Mouse (Mus musculus): ENCODE results near the gene Slc5a5. TPM values are rescaled to one million over a fixed set of nuclear protein-coding genes. Genes with fewer than 3 reads are reported as not detected.
A peak's percentile ranks its signal among the peaks of the same experiment; 100 is the strongest.
"Not testable (repeated sequence)": the region's sequence is repeated elsewhere in the genome, so short reads cannot be mapped to it uniquely, and the experiment has no call there.

Slc5a5 gene
- total RNA-seq, 2 experiments from 2014 or later, result 8.2 to 10.9 TPM

DNA sequence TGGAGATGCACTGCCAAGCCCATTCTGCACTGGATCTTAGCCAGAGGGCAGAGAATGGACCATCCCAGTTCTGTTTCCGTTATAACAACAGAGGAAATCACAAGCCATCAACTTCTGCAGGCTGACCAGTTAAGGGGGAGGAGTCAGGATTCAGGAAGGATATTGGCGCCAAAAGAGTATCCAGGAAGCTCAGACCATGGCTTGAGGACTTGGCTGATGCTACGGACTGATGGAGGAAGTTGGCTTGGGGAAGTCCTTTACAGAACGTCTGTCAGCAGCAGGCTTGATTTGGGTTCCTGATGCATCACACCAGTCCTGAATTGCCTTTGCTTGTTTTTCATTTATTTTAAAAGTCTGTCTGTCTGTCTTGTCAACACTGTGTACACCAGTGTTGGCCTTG lies 12.0 kb upstream of the Slc5a5 start:
- DNase-seq (ENCODE audit: low spot score in 2 of 2), result peak in 1 of 2 experiments; percentile 28
- intact Hi-C loops (cut with DNase I), result no loop called here

DNA sequence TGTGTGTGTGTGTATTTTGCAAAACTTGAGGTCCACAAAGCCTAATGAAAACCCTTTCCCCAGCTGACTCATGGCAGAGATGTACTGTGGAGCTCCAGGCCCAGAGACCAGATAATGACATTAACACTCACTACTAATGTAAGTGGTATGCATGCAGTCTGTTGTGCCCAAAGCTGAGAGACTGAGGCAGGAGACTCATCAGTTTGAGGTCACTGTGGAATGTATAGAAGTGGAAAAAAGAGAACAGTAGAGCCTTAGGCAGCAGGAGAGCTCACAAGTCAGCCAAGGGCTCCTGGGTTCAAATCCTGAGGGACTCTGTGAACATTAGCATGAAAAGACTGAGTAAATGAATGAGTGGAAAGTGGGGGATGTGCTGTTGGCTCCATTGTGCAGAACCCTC lies 11.0 kb upstream of the Slc5a5 start:
- no peak for DNase-seq (ENCODE audit: low spot score in 2 of 2)
- intact Hi-C loops (cut with DNase I), result no loop called here

DNA sequence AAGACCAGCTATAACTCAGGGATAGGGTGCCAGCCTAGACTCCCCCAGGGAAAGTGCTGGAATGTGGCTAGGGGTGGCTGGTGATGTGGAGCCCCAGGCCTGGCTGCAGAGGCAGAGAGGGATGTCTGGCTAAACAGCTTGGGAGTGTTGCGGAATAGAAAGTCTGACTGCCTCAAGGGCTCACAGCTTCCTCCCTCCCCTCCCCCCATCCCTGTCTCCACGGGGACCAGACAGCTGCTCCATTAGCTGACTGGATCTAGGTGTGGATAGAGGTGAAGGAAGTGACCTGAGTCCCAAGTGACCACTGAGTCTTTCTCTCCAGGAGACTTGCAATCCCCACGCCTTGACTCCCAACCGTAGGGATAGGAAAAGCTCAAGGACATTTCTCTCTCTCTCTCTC lies 10.6 kb upstream of the Slc5a5 start:
- intact Hi-C loops (cut with DNase I), result no loop called here
- no peak for DNase-seq (ENCODE audit: low spot score in 2 of 2)

DNA sequence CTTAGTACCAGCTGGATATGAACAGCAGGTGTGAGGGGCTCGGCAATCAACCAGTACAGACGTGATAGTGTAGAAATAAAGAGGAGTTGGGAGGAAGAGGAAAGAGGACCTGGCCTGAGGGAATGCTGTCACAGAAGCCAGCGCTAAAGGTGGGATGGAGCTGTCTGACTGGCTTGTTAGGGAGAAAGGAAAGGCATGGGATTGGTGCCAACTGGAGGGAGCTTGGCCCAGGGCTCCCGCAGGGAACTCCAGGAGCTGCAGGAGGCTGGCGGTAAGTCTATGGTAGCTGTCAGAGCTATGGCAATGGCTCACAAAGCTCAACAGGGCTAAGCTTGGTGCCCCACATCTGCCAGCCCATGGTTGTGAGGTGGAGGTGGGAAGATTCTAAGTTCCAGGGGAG lies 9.7 kb upstream of the Slc5a5 start:
- no peak for DNase-seq (ENCODE audit: low spot score in 2 of 2)
- intact Hi-C loops (cut with DNase I), result no loop called here

DNA sequence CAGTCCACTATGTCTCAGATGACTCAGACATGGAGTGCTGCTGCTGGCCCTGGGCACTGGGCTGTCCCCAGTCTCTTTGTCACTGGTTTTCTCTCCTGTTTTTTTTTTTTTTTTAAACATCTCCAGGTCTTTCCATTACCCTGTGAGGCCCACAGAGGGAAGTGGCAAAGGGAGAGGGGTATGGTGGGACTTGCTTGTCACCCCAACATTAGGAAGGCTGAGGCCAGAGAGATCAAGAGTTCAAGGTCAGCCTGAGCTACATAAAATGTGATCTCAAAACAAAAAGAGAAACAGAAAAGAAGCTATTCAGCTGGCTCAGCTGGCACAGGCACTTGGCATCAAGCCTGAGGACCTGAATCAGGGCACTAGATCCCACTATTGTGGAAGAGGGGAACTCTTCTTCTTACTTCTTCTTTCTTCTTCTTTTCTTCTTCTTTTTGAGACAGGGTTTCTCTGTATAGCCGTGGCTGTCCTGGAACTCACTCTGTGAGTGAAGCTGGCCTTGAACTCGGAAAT lies 8.4 kb upstream of the Slc5a5 start:
- intact Hi-C loops (cut with DNase I), result no loop called here
- DNase-seq (ENCODE audit: low spot score in 2 of 2), result no peak

DNA sequence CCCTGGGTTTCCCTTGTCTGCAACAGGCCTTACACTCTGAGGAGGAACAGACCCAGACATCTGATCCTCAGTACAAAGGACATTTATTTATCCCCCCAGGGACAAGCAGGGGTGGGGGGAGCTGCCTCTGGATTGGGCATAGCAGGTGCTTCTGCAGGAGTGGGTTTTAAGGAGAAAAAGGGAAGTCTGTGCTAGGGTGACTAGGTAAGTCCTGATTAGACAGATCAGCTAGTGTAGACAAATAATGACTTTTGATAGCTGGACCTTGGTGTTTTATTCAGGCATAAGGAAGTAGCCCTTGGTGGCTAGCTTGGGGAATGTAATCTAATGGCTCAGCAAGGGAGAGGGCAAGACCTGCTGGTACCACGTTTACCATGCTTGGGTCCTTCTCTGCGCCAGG lies 6.7 kb upstream of the Slc5a5 start:
- no peak for DNase-seq (ENCODE audit: low spot score in 2 of 2)
- intact Hi-C loops (cut with DNase I), result loop anchor here (5.0 kb wide), 3 partner anchors 308 to 563 kb away; partner anchors contain the start of genes Abhd8, Haus8, Mrpl34 and Myo9b

DNA sequence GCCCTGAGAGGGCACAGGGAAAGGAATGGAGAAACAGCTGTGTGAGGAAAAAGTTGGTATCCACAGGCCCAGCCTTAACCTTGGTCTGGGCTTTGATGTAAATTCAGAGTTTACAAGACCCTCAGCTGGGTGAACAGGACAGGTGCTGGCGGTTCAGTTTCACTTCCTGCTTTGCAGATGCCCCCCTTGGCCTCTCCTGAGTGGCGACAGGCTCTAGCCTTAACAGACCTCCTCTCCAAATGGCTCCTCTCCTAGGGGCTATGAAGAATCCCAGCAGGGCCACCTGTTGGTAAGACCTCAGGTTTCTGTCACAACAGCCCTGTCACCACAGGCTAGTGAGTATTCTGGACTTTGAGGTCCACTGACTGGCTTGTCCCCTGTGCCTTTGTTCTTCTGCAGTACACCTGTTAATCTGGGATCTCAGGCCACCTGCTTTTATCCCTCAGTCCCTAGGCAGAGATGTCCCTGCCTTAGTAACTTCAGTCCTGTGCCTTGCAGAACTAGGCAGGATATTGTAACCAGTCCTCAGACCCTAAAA lies 6.2 kb upstream of the Slc5a5 start:
- no peak for DNase-seq (ENCODE audit: low spot score in 2 of 2)
- intact Hi-C loops (cut with DNase I), result loop anchor here (5.0 kb wide), 3 partner anchors 309 to 564 kb away; partner anchors contain the start of genes Abhd8, Haus8, Mrpl34 and Myo9b

DNA sequence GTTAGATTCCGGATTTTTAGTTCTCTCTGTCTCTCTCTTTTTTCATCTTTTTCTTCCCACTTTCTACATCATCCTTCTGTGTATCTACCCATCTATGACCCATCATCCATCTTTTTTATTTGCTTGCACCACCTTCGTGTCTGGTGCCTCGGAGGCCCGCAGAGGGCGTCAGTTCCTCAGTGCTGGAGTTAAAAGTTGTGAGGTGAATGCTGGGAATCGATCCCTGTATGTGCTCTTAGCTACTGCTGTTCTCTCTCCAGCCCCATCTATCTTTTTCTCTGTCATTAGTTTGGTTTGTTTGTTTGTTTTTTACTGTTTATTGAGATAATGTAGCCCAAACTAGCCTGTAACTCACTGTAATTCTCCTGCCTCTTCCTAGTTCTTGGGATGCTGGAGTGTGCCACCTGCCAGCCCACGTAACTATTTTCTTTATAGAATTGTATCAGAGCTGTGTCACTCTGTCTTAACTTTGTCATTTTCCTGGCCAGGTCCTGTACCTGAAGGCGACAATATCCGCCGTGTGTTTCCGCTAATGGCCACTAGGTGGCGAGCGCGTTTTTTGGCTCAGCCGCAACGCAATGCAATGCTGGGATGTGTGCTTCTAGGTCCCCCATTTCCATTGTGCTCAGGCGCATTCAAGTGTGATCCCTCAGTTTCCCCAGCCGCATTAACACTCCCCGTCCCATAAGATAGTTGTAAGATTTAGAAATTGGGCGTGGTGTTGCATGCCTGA lies 5.3 kb upstream of the Slc5a5 start:
- intact Hi-C loops (cut with DNase I), result loop anchor here (1.0 to 5.0 kb wide), 6 partner anchors 25 to 564 kb away; partner anchors contain the start of genes Abhd8, Ccdc124, Haus8 and Mrpl34
- DNase-seq (ENCODE audit: low spot score in 2 of 2), result peak; percentile 85 to 86

DNA sequence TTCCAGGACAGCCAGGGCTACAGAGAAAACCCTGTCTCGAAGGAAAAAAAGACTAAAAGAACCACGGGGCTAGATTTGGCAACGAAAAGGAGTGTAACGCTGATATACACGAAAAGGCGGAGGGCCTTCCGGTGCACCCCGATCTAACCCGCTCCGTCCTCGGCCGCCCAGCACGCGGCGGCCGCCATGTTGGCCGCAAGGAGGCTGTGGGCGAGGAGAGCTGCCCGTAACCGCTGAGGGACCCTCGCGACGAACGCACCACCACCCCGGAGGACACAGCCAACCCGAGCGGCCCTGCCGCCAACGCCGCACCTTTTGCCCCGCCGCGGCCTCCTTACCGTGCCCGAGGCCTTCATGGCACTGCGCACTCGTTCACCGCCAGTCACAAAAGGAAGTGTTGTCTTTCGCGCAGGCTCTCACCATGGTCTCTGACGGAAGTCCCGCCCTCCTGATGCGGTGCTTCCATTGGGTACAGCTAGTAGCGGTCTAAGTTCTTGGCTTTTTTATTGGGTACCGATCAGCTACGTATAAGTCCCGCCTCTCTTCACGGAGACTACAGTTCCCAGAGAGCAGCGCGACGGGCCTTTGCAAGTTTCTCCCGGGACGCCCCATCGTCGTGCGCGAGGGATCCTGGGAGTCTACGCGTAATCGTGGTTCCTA lies 4.6 kb upstream of the Slc5a5 start, which contains the start of gene Rpl18a:
TSS of gene Rpl18a (minus strand) at position 392 of the 660 bp plus-strand sequence.
- intact Hi-C loops (cut with DNase I), result loop anchor here (1.0 to 5.0 kb wide), 6 partner anchors 24 to 565 kb away; partner anchors contain the start of genes Abhd8, Ccdc124, Haus8 and Mrpl34
- DNase-seq (ENCODE audit: low spot score in 2 of 2), result peak; percentile 96 to 99

DNA sequence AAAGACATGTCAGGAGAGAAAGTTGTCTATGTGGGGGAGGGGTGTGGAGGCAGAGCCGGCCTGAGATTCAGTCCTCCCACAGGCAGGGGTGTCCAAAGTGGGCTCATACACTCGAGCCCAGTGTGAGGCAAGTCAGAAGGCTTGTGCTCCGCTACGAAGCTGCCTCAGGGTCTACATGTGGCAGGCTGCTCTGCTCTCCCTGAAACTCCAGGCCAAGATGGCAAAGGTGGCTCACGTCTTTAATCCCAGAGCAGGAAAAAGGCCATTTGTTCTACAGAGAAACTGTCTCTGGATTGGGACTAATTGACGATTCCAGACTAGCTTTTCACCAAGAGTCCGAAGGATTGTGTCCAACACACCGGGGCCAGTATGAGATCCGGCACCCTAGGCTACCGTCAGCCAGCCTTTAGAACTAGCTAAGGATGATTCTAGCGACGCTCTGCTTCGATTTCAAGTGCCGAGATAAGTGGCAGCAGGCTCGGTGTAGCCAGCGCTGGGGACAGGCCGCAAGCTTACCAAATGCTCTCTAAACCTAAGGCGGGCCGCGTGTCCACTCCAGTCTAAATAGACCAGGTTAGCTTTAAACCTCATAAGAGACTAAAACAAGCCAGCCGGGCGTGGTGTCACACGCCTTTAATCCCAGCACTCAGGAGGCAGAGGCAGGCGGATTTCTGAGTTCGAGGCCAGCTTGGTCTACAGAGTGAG lies 3.9 kb upstream of the Slc5a5 start:
- intact Hi-C loops (cut with DNase I), result loop anchor here (1.0 to 5.0 kb wide), 6 partner anchors 23 to 566 kb away; partner anchors contain the start of genes Abhd8, Ccdc124, Haus8 and Mrpl34
- DNase-seq (ENCODE audit: low spot score in 2 of 2), result no peak

DNA sequence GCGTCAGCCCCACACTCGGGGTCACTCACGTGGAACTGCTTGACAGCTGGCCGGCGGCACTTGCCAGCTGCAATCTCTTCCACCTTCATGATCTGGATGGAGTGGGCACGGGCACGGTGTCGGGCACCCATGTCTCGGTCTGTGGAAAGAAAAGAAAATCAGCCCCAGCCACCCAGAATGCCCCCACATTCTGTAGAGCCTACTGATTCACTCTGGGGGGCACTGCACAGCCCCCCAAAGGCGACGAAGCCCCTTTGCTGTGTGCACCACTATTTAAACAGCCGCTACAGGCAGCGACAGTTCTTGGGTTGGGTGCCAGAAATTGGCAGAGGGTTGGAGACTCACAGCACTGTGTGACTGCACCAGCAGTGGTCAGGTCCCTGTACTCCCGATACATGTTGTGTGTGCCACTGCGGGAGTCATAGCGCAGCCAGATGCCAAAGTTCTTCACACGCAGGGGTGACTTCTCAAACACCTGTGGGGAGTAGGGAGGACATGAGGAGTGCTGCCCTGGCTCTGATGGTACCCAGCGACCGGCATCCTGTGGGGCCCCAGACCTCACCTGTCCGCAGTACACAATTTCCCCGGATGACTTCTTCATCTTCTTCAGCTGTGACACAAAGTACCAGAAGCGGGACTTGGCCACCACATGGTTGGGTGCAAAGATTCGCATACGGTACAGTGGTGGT lies 3.2 kb upstream of the Slc5a5 start:
- DNase-seq (ENCODE audit: low spot score in 2 of 2), result not testable (repeated sequence)
- intact Hi-C loops (cut with DNase I), result loop anchor here (2.0 to 5.0 kb wide), 5 partner anchors 69 to 567 kb away; partner anchors contain the start of genes Abhd8, Haus8, Mrpl34 and Myo9b

DNA sequence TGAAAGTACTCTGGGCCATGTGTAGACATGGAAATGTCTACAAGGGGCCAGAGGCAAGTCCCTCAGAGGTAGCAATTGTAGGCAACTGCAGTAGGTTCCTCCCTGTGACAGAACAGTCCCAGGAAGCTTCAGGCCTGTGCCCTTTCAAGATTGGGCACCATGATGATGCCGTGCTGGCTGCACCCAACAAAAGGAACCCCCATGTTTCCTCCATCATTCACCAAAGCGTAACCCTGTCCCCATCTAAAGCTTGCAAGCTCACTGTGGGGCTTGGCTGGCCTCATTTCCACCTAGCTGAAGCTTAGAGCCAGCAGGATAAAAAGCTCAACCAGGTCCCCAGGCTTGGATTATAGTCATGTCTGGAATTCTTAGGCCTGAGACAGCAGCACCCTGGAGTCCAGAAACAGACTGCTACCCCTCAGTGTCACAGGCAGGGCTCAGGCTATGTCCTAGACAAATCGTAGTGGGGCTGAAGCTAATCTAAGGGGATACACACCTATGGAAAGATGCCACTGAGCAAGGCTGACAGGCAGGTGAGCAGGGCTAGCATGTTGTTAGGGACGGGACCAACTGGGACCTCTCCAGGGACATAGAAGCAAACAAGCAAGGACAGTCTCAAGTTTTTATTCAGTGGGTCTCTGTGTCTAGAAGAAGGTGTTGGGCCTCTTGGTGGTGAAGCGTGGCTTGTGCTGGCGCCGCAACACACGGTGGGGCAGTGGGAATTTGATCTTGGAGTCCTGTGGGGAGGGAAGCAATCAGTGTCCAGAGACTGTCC lies 2.4 kb upstream of the Slc5a5 start:
- no peak for DNase-seq (ENCODE audit: low spot score in 2 of 2)
- intact Hi-C loops (cut with DNase I), result loop anchor here (5.0 kb wide), 3 partner anchors 312 to 567 kb away; partner anchors contain the start of genes Abhd8, Haus8, Mrpl34 and Myo9b

DNA sequence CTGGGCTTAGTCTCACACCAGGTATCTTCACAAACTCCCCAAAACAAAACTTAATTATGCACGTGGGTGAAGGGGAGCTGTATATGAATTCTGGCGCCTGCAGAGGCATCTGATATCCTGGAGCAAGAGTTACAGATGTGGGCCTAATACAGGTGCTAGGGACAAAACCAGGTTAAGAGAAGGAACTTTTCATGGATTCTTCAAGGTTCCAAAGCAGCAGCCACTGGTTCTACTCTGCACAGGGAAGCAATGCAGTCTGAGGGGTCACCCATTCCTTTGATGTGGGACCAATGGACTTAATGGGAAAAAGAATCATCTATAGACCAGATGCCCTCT lies 1.8 kb upstream of the Slc5a5 start:
- intact Hi-C loops (cut with DNase I), result no loop called here
- DNase-seq (ENCODE audit: low spot score in 2 of 2), result no peak

DNA sequence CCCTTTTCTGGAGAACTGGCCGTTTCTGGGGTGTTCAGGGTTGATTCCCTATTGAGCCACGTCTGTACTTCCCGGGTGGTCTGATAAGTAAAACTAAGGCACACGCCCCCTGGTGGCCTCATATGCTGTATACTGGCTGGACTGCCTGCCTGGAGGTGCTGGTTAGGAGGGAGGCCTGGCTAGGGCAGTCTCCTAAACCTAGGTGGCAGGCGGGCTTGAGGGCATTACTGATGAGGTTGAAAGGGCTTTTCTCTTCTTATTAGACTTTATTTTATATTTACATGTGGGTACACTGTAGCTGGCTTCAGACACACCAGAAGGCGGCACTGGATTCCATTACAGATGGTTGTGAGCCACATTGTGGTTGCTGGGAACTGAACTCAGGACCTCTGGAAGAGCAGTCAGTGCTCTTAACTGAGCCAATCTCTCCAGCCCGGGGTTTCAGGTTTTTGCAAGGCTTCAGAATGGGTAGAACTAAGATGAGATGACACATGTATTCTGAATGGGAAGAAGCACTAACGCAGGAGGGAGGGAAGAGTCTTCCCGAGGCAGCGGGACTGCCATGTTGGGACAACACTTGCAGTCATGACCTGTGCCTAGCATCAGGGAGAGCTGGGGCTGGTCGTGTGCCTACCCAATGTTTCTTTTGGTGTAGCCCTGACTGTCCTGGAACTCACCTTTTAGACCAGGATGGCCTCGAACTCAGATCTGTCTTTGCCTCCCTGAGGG lies 1.3 kb upstream of the Slc5a5 start:
- intact Hi-C loops (cut with DNase I), result loop anchor here (1.0 kb wide), 1 partner anchor 21 kb away; the partner anchor contains the start of gene Ccdc124
- peak; percentile 58 to 64 for DNase-seq (ENCODE audit: low spot score in 2 of 2)

DNA sequence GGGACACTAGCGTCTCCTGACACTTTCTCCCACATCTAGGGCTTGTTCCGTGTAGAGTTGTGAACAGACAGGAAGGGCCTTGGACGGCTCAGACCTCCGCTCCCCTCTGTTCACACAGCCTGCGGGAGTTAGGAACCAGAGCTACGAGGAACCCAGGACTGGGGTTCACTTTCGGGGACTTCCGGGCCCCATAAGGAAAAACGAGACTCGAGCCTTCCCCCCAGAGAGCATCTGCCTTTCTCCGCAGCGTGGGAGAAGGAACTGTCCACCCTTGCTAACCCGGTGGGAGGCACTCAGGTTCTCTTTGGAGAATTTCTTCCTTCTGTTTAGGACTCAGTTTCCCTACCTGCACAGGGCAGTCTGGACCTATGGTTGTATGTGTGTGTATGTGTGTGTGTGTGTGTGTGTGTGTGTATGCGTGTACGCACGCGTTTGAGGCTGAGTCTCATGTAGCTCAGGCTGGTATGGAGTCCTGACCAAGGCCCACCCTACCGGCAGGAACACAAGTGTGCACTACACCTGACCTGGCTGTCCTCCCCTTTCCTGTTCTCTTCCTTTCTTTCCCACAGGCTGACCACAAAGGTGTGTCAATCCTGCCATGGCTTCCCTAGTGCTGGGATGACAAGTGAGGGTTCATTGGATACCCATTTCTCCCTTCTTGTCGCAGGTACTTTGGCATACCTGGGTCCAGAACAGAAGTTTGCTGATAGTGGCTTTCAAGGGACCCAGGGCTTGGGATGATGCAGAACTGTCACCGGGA lies 519 bp upstream of the Slc5a5 start:
- intact Hi-C loops (cut with DNase I), result loop anchor here (1.0 kb wide), 1 partner anchor 20 kb away; the partner anchor contains the start of gene Ccdc124
- DNase-seq (ENCODE audit: low spot score in 2 of 2), result no peak

DNA sequence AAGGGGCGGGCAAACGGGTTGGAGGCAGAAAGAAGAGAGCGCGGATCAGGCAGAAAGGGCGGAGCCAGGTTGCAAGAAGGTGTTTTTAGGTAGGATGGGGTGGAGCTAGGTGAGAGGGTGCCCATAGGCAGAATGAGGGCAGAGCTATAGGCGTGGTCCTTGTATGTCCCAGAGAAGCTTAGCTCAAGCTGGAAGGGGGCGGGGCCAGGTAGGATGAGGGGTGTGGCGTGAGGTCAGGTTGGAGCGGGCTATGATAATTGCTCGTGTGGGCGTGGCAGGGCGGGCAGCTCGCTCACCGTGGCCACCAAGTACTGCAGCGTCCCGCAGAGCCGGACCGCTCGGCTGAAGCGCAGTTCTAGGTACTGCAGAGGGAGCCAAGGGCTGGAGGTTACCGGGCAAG lies 1.2 kb downstream of the Slc5a5 start:
- intact Hi-C loops (cut with DNase I), result no loop called here
- DNase-seq (ENCODE audit: low spot score in 2 of 2), result no peak

DNA sequence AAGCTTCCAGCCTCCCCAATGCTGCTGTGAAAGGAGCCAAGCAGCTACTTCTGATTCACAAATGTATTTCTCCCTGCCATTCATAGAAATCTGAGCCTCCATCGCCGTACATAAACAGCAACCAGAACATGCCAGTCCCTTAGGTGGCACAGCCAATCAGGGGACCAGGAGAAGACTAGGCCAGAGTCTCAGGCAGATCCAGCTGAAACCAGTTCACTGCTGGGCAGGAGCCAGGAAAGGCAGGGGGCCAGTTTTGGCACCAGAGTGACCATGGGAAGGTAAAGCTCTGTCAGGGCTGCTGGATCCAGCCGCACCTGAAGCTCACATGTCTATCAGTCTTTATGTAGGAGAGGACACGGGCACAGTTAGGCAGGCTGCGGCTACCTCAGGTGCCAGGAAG lies 1.9 kb downstream of the Slc5a5 start:
- no peak for DNase-seq (ENCODE audit: low spot score in 2 of 2)
- intact Hi-C loops (cut with DNase I), result no loop called here
